Mouse (Mus musculus): ENCODE results near the gene Pkm.

DNA sequence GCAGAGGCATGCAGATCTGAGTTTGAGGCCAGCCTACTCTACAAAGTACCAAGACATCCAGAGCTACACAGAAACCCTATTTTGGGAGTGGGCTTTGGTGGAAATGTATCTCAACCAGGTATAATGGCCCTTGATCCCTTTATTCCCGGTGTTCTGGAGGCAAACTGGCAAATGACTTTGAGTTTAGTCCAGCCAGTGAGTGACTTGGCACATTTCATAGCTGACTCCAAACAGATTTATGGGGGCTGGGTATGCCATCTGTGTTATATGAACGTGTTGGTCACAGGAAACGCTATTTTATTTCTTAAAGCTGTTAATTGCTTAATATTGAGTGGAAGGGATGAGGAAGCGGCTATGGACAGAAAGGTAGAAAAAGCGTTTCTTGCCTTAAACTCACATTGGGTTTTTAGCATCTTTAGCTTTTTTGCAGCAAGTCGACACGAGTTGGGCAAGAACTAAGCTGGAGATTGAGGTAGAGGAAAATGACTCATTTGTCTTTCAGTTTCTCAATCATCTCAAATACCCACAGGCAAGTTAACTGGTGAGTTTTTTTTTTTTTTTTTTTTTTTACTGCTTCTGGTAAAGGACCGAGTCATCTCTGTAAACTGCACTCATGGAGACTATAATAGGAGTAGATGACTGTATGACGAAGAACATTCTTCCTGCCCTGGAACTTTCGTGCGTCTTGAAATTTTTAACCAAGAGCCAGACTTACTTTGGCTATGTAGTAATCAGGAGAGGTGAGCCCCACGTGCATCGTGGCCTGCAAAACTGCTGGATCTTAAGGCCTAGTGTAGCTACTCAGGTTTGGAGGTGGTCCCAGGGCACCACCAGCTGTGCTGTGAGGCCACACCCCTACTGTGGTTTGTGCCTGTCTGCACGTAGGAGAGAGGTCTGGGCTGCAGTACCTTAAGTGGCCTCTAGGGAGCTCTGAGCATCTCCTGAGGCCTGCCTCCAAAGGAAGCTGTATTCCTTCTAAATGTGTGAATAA lies 3.2 kb downstream of the Pkm start:
- TF ChIP-seq CTCF (IDR thresholded peaks at IDR 0.05; ENCODE audit: extremely low read depth, insufficient read depth, insufficient read length, insufficient replicate concordance) (peak; percentile 55; the same call in 1 of the 2 replicates), POLR2A (IDR thresholded peaks at IDR 0.05; ENCODE audit: low read depth, low read length) (no peak)
